Mouse (Mus musculus) right cerebral cortex, adult 18-20 months (tissue): ENCODE measurements at regions not wholly inside any gene's neighbourhood (a gene's known extent, or its start where the extent isn't known, plus 50 kb on each side); places are given as distances from the start of the nearest gene placed in this dataset.

Experiments
- DNase-seq: peaks from one replicate; pipeline ENCODE4 v3.0.0; 2022; ENCODE audit warnings: mixed read lengths

GRCm38 (mm10) chr15:50423082-50423665 lies 3461.5 kb upstream of the Gm7489 start:
- DNase-seq, result no peak

- DNase-seq, result no peak
These were observed 3435.1 kb upstream of the Gm7489 start for GRCm38 (mm10) chr15:50449604-50450003.

- no peak for DNase-seq
These were observed 3412.1 kb upstream of the Gm7489 start for GRCm38 (mm10) chr15:50472626-50473025.

- no peak for DNase-seq
These were observed 3386.0 kb upstream of the Gm7489 start for GRCm38 (mm10) chr15:50498716-50499115.

- DNase-seq, result no peak
These were observed 3376.6 kb upstream of the Gm7489 start for GRCm38 (mm10) chr15:50507999-50508624.

- DNase-seq, result no peak
These were observed 3371.7 kb upstream of the Gm7489 start for GRCm38 (mm10) chr15:50513036-50513435.

- no peak for DNase-seq
These were observed 3359.9 kb upstream of the Gm7489 start for GRCm38 (mm10) chr15:50524841-50525240.

- DNase-seq, result no peak
These were observed 3350.2 kb upstream of the Gm7489 start for GRCm38 (mm10) chr15:50534490-50534889.

GRCm38 (mm10) chr15:50563611-50564010 lies 3321.1 kb upstream of the Gm7489 start:
- no peak for DNase-seq

- DNase-seq, result no peak
These were observed 3303.9 kb upstream of the Gm7489 start for GRCm38 (mm10) chr15:50580811-50581210.

GRCm38 (mm10) chr15:50583951-50584350 lies 3300.8 kb upstream of the Gm7489 start:
- no peak for DNase-seq

GRCm38 (mm10) chr15:50585496-50585895 lies 3299.2 kb upstream of the Gm7489 start:
- DNase-seq, result no peak
